Mouse (Mus musculus): ENCODE measurements at regions not wholly inside any gene's neighbourhood (a gene's known extent, or its start where the extent isn't known, plus 50 kb on each side); places are given as distances from the start of the nearest gene placed in this dataset.

- H3K4me2 ChIP-seq (ENCODE audit: insufficient read depth, low read depth, poor library complexity, severe bottlenecking) = no peak overlapping the region
- H3K79me2 ChIP-seq (replicated peaks; ENCODE audit: control insufficient read depth, extremely low read depth, insufficient read depth, poor library complexity, severe bottlenecking) = no peaks in the 10 kb centered on the region
- in situ Hi-C loops (cut with MboI; ENCODE audit: low pct_ligation_motif_present, low pct_unique_long_range_greater_than_20kb, low sequenced_read_pairs) = no loop called here
- H3K4me3 ChIP-seq (replicated peaks in 1 of 3; ENCODE audit: low read depth in 2 of 3, low read length in 2 of 3, poor library complexity in 1 of 3) = no peak overlapping the region
- no peaks in the 10 kb centered on the region for H3K27me3 ChIP-seq (replicated peaks)
- no peaks in the 10 kb centered on the region for H3K9me3 ChIP-seq (replicated peaks; ENCODE audit: low read length)
- dilution Hi-C loops (cut with MboI; ENCODE audit: extremely low pct_ligation_motif_present, extremely low pct_unique_long_range_greater_than_20kb, low sequenced_read_pairs) = no loop called here
- no peak for DNase-seq (ENCODE audit: extremely low read depth)
- H3K9ac ChIP-seq (ENCODE audit: insufficient read depth, low read depth) = no peak overlapping the region
- TF ChIP-seq MAX (IDR thresholded peaks at IDR 0.05; ENCODE audit: low read length) = no peak
- no peak for TF ChIP-seq JUN (IDR thresholded peaks at IDR 0.05; ENCODE audit: insufficient read depth, low read depth, low read length)
- TF ChIP-seq CTCF (conservative IDR thresholded peaks at IDR 0.05 in 1 of 2, IDR thresholded peaks at IDR 0.05 in 1 of 2; ENCODE audit: low read depth in 2 of 2, low read length in 2 of 2) = no peak
- TF ChIP-seq POLR2AphosphoS2 (IDR thresholded peaks at IDR 0.05; ENCODE audit: low read depth, low read length) = no peak
- TF ChIP-seq TCF12 (IDR thresholded peaks at IDR 0.05; ENCODE audit: low read depth, low read length) = no peak
- TF ChIP-seq NELFE (IDR thresholded peaks at IDR 0.05; ENCODE audit: low read depth, low read length) = no peak
- H3K36me3 ChIP-seq (replicated peaks in 1 of 2; ENCODE audit: control insufficient read depth in 1 of 2, insufficient read depth in 1 of 2, low read length in 1 of 2) = no peaks in the 10 kb centered on the region
- H3K27ac ChIP-seq (ENCODE audit: insufficient read depth, low read depth) = no peak overlapping the region
- H3K4me1 ChIP-seq (ENCODE audit: control insufficient read depth in 1 of 2, insufficient read depth in 2 of 2) = no peaks in the 10 kb centered on the region
Observed at GRCm38 (mm10) chr1:94298395-94298794, 246.0 kb upstream of the Pdcd1 start.

- in situ Hi-C loops (cut with MboI; ENCODE audit: low pct_ligation_motif_present, low pct_unique_long_range_greater_than_20kb, low sequenced_read_pairs) (no loop called here), dilution Hi-C loops (cut with MboI; ENCODE audit: extremely low pct_ligation_motif_present, extremely low pct_unique_long_range_greater_than_20kb, low sequenced_read_pairs) (no loop called here)
- Histone ChIP-seq H3K27me3 (replicated peaks) (no peaks in the 10 kb centered on the region), H3K4me1 (ENCODE audit: control insufficient read depth in 1 of 2, insufficient read depth in 2 of 2) (no peaks in the 10 kb centered on the region), H3K79me2 (replicated peaks; ENCODE audit: control insufficient read depth, extremely low read depth, insufficient read depth, poor library complexity, severe bottlenecking) (no peaks in the 10 kb centered on the region), H3K36me3 (replicated peaks in 1 of 2; ENCODE audit: control insufficient read depth in 1 of 2, insufficient read depth in 1 of 2, low read length in 1 of 2) (no peaks in the 10 kb centered on the region), H3K4me2 (ENCODE audit: insufficient read depth, low read depth, poor library complexity, severe bottlenecking) (no peak overlapping the region), H3K9me3 (replicated peaks; ENCODE audit: low read length) (no peaks in the 10 kb centered on the region), H3K27ac (ENCODE audit: insufficient read depth, low read depth) (no peak overlapping the region), H3K9ac (ENCODE audit: insufficient read depth, low read depth) (no peak overlapping the region), H3K4me3 (replicated peaks in 1 of 3; ENCODE audit: low read depth in 2 of 3, low read length in 2 of 3, poor library complexity in 1 of 3) (no peak overlapping the region)
- no peak for DNase-seq (ENCODE audit: extremely low read depth)
- no peak for TF ChIP-seq RCOR1 (conservative IDR thresholded peaks at IDR 0.05; ENCODE audit: low read depth, low read length)
- TF ChIP-seq USF1 (IDR thresholded peaks at IDR 0.05; ENCODE audit: low read depth, low read length) = no peak
- TF ChIP-seq CHD2 (IDR thresholded peaks at IDR 0.05; ENCODE audit: low read length) = no peak
Observed at GRCm38 (mm10) chr1:94272569-94272968, 220.2 kb upstream of the Pdcd1 start.

GRCm38 (mm10) chr1:94263313-94263712, 211.0 kb upstream of the Pdcd1 start:
- TF ChIP-seq POLR2A (IDR thresholded peaks at IDR 0.05; ENCODE audit: low read depth, low read length) = no peak
- no peak for TF ChIP-seq ZC3H11A (IDR thresholded peaks at IDR 0.05; ENCODE audit: low read depth, low read length)
- TF ChIP-seq NRF1 (IDR thresholded peaks at IDR 0.05; ENCODE audit: low read depth, low read length) = no peak
- TF ChIP-seq CTCF (conservative IDR thresholded peaks at IDR 0.05 in 1 of 2, IDR thresholded peaks at IDR 0.05 in 1 of 2; ENCODE audit: low read depth in 2 of 2, low read length in 2 of 2) = no peak
- no peak for TF ChIP-seq SIN3A (IDR thresholded peaks at IDR 0.05; ENCODE audit: low read length)
- Histone ChIP-seq H3K9ac (ENCODE audit: insufficient read depth, low read depth) (no peak overlapping the region), H3K27me3 (replicated peaks) (no peaks in the 10 kb centered on the region), H3K36me3 (replicated peaks in 1 of 2; ENCODE audit: control insufficient read depth in 1 of 2, insufficient read depth in 1 of 2, low read length in 1 of 2) (no peaks in the 10 kb centered on the region), H3K4me3 (replicated peaks in 1 of 3; ENCODE audit: low read depth in 2 of 3, low read length in 2 of 3, poor library complexity in 1 of 3) (no peak overlapping the region), H3K4me1 (ENCODE audit: control insufficient read depth in 1 of 2, insufficient read depth in 2 of 2) (no peaks in the 10 kb centered on the region), H3K27ac (ENCODE audit: insufficient read depth, low read depth) (no peak overlapping the region), H3K9me3 (replicated peaks; ENCODE audit: low read length) (no peaks in the 10 kb centered on the region), H3K79me2 (replicated peaks; ENCODE audit: control insufficient read depth, extremely low read depth, insufficient read depth, poor library complexity, severe bottlenecking) (no peaks in the 10 kb centered on the region), H3K4me2 (ENCODE audit: insufficient read depth, low read depth, poor library complexity, severe bottlenecking) (no peak overlapping the region)
- dilution Hi-C loops (cut with MboI; ENCODE audit: extremely low pct_ligation_motif_present, extremely low pct_unique_long_range_greater_than_20kb, low sequenced_read_pairs) (no loop called here), in situ Hi-C loops (cut with MboI; ENCODE audit: low pct_ligation_motif_present, low pct_unique_long_range_greater_than_20kb, low sequenced_read_pairs) (no loop called here)
- DNase-seq (ENCODE audit: extremely low read depth) = no peak

Data from CH12.LX (cell line).